ENCODE assay signal across 7 mouse cellular contexts in genomic region chr10:20045733-20046495, GRCm38 (mm10).
DNase-seq lines count a peak whose midpoint lies in the region; ATAC-seq and TF ChIP-seq lines count a peak whose summit lies in the region.

No protein-coding gene starts in this region.

- no peaks in the 10 kb centered on the region for H3K9me3 ChIP-seq in hindbrain, embryonic 14.5 days (ENCODE audit: control insufficient read depth, low read length)
- no peaks in the 10 kb centered on the region for H3K9me3 ChIP-seq in hindbrain, embryonic 12.5 days (replicated peaks)
- H3K9me3 ChIP-seq in intestine, embryonic 15.5 days, result no peaks in the 10 kb centered on the region
- H3K9me3 ChIP-seq in lung, postnatal 0 days (ENCODE audit: low read length), result no peaks in the 10 kb centered on the region

- no peak overlapping the region for H3K4me3 ChIP-seq in hindbrain, embryonic 14.5 days (replicated peaks; ENCODE audit: low read length)
- H3K4me3 ChIP-seq in hindbrain, embryonic 12.5 days, result no peak overlapping the region
- no peak overlapping the region for H3K4me3 ChIP-seq in intestine, embryonic 15.5 days (replicated peaks)
- no peak overlapping the region for H3K4me3 ChIP-seq in lung, postnatal 0 days (ENCODE audit: low read depth, low read length)

- H3K4me2 ChIP-seq in hindbrain, embryonic 14.5 days (replicated peaks), result no peak overlapping the region
- no peak overlapping the region for H3K4me2 ChIP-seq in hindbrain, embryonic 12.5 days (replicated peaks)
- no peak overlapping the region for H3K4me2 ChIP-seq in intestine, embryonic 15.5 days (replicated peaks)
- H3K4me2 ChIP-seq in lung, postnatal 0 days (replicated peaks; ENCODE audit: low read depth, low read length), result no peak overlapping the region

- no peak overlapping the region for H3K9ac ChIP-seq in hindbrain, embryonic 14.5 days
- H3K9ac ChIP-seq in hindbrain, embryonic 12.5 days, result no peak overlapping the region
- no peak overlapping the region for H3K9ac ChIP-seq in intestine, embryonic 15.5 days
- H3K9ac ChIP-seq in lung, postnatal 0 days (replicated peaks; ENCODE audit: low read depth), result no peak overlapping the region

- no peaks in the 10 kb centered on the region for H3K36me3 ChIP-seq in hindbrain, embryonic 14.5 days (replicated peaks; ENCODE audit: control insufficient read depth, insufficient read depth)
- no peaks in the 10 kb centered on the region for H3K36me3 ChIP-seq in hindbrain, embryonic 12.5 days
- H3K36me3 ChIP-seq in intestine, embryonic 15.5 days, result no peaks in the 10 kb centered on the region
- H3K36me3 ChIP-seq in lung, postnatal 0 days (ENCODE audit: insufficient read depth, low read length), result no peaks in the 10 kb centered on the region

- no peak; the same call in 1 of the 2 replicates for ATAC-seq in hindbrain, embryonic 14.5 days (ENCODE audit: low FRiP score)
- ATAC-seq in hindbrain, embryonic 12.5 days (ENCODE audit: low FRiP score), result no peak
- ATAC-seq in intestine, embryonic 15.5 days, result peak; percentile 70
- ATAC-seq in lung, postnatal 0 days, result peak; percentile 87

- TF ChIP-seq EP300 in lung, postnatal 0 days (IDR thresholded peaks at IDR 0.05), result peak; percentile 78

- H3K27me3 ChIP-seq in hindbrain, embryonic 14.5 days (ENCODE audit: control insufficient read depth, insufficient read depth, low read length), result no peaks in the 10 kb centered on the region
- no peaks in the 10 kb centered on the region for H3K27me3 ChIP-seq in hindbrain, embryonic 12.5 days
- H3K27me3 ChIP-seq in intestine, embryonic 15.5 days (replicated peaks), result no peaks in the 10 kb centered on the region
- H3K27me3 ChIP-seq in lung, postnatal 0 days (replicated peaks; ENCODE audit: insufficient read depth, low read length), result no peaks in the 10 kb centered on the region

- DNase-seq in hindbrain, embryonic 14.5 days (ENCODE audit: low spot score), result peak; percentile 70
- DNase-seq in adrenal gland, postnatal 10 days, result peak; percentile 64
- DNase-seq in lung, postnatal 0 days (ENCODE audit: low spot score), result peak; percentile 93
- DNase-seq in cerebellum, adult 18-20 months, result no peak
- DNase-seq in MN1 (ENCODE audit: low spot score), result no peak

- no peak for TF ChIP-seq CTCF in lung, postnatal 0 days (IDR thresholded peaks at IDR 0.05)

- no peaks in the 10 kb centered on the region for H3K4me1 ChIP-seq in hindbrain, embryonic 14.5 days (replicated peaks; ENCODE audit: control insufficient read depth, insufficient read depth, low read length)
- no peaks in the 10 kb centered on the region for H3K4me1 ChIP-seq in hindbrain, embryonic 12.5 days
- H3K4me1 ChIP-seq in intestine, embryonic 15.5 days (replicated peaks), result 0 out of 2 replicates have a peak, but pooled peaks cover 2% of the 10 kb centered on the region
- no peaks in the 10 kb centered on the region for H3K4me1 ChIP-seq in lung, postnatal 0 days (ENCODE audit: insufficient read depth, low read depth, low read length)

- H3K27ac ChIP-seq in hindbrain, embryonic 14.5 days, result no peak overlapping the region
- H3K27ac ChIP-seq in hindbrain, embryonic 12.5 days, result no peak overlapping the region
- no peak overlapping the region for H3K27ac ChIP-seq in intestine, embryonic 15.5 days
- H3K27ac ChIP-seq in lung, postnatal 0 days (ENCODE audit: low read length), result 0 out of 2 replicates have a peak overlapping the region, but pooled peaks have one; percentile 20

- 61% methylated on average over 4 of the region's 4 CpGs for WGBS in hindbrain, embryonic 14.5 days
- WGBS in hindbrain, embryonic 12.5 days, result 65% methylated on average over 4 of the region's 4 CpGs
- 47% methylated on average over 4 of the region's 4 CpGs for WGBS in intestine, embryonic 15.5 days
- 27% methylated on average over 4 of the region's 4 CpGs for WGBS in lung, postnatal 0 days

Comparison
In these comparisons a context has a peak if more than half of its experiments do, and no peak if none do; other contexts are left out.
1. ATAC-seq: peak in intestine, embryonic 15.5 days (single experiment) and lung, postnatal 0 days (single experiment); none in hindbrain, embryonic 14.5 days (single experiment) and hindbrain, embryonic 12.5 days (single experiment).
2. DNase-seq: peak in hindbrain, embryonic 14.5 days (single experiment), adrenal gland, postnatal 10 days (single experiment) and lung, postnatal 0 days (single experiment); none in cerebellum, adult 18-20 months (0 of 2) and MN1 (single experiment).